Mouse (Mus musculus) liver, adult 2 months (tissue): ENCODE measurements around the gene Gm26992.

ENCODE experiments used
- CTCF ChIP-seq: fragments of 200-500 bp; IDR thresholded peaks from 2 replicates; pipeline ENCODE4 v1.5.1; 2011; ENCODE audit warnings: low read depth, low read length, control low read depth
- POLR2A ChIP-seq: fragments of 200-500 bp; IDR thresholded peaks from 2 replicates; pipeline ENCODE4 v1.6.1; 2011; ENCODE audit warnings: low read length, control low read depth; ENCODE audit not compliant: insufficient read depth; ENCODE audit errors: extremely low read depth

GRCm38 (mm10) chrX:103515346-103515745 lies 93.5 kb downstream of the Gm26992 start:
- TF ChIP-seq POLR2A (no peak), CTCF (no peak)
